Mouse (Mus musculus) T-helper 17 cell (primary cell): ENCODE results near the gene Ccnd2.

ENCODE experiments used
- in situ Hi-C, 2 experiments: fragments of 300-600 bp; cut with MboI, MseI; formaldehyde crosslinking; loops; 1 replicate in 1 of 2; 2 replicates in 1 of 2; pipeline ENCODE4 v1.15.1; 2025; ENCODE audit warnings: high pct_unique_total_duplicates in 2 of 2

The Ccnd2 gene

DNA sequence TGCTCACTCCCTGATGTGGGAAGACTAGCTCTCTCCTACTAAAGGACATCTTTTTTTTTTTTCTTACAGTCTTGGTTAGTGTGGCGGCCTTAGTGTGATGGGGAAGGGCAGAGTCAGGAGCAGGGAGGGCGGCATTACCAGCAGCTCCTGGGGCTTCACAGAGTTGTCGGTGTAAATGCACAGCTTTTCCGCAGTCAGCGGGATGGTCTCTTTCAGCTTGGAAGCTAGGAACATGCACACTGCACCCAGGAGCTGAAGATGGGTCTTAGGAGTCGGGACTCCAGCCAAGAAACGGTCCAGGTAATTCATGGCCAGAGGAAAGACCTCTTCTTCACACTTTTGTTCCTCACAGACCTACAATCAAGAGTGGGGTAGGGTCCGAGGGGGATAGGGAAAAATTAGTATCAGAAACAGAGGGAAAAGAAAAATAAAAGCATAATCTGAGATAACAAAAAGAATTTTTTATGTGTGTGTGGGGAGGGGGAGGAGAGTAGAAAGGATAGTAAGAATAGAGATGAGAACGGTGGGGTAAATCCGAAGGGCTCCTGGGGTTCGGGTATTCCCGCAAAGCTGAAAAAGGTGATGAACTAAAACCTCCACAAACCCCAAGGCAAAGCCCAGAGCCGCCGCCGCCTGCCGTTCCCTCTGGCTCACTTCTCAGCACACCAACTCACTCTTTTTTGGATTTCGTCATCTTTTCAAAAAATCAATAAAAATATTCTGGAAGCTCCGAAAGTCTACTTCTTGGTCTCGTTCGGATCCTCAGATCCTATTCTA lies 3.3 kb downstream of the Ccnd2 start:
- in situ Hi-C loops = loop anchor here (5.0 to 10.0 kb wide), 5 partner anchors 96 to 296 kb away; partner anchors contain the start of gene Parp11 (in 1 of the 2)

GRCm38 (mm10) chr6:127147665-127148064 lies 4.3 kb downstream of the Ccnd2 start:
- in situ Hi-C loops = loop anchor here (5.0 to 10.0 kb wide), 5 partner anchors 97 to 297 kb away; partner anchors contain the start of gene Parp11 (in 1 of the 2)

GRCm38 (mm10) chr6:127146322-127146947 lies 5.6 kb downstream of the Ccnd2 start:
- in situ Hi-C loops = loop anchor here (5.0 to 10.0 kb wide), 5 partner anchors 98 to 298 kb away; partner anchors contain the start of gene Parp11 (in 1 of the 2)

DNA sequence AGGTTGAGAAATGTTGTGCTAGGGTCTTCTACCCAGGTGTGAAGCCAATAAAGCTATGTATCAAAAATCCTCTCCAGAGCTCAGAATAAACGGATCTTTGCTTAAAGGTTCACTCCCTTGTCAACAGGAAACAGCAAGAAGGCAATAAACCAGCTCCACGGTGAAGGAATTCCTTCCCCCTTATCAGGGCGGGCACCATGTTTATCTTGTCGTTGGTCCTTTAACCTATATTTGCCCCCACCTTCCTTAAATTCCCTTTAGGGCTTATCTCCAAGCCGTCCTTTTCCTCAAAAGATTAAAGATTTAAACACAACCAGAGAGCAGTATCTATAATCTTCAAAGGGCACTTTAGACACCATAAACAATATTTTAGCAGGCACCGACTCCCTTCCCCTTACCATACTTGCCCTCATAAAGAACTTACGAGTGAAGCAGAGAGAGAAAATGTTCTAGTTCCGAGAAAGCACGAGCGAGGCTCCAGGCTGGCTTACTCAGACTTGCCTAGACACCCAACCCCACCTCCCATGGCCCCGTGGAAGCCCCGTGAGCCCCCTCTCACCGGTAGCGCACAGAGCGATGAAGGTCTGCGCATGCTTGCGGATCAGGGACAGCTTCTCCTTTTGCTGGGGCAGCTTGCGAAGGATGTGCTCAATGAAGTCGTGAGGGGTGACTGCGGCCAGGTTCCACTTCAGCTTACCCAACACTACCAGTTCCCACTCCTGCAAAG lies 6.4 kb downstream of the Ccnd2 start:
- in situ Hi-C loops = loop anchor here (5.0 to 10.0 kb wide), 5 partner anchors 99 to 299 kb away; partner anchors contain the start of gene Parp11 (in 1 of the 2)

- in situ Hi-C loops = loop anchor here (5.0 to 10.0 kb wide), 3 partner anchors 101 to 301 kb away; partner anchors contain the start of gene Parp11 (in 1 of the 2)
Measured at GRCm38 (mm10) chr6:127143576-127144288, 8.3 kb downstream of the Ccnd2 start.

DNA sequence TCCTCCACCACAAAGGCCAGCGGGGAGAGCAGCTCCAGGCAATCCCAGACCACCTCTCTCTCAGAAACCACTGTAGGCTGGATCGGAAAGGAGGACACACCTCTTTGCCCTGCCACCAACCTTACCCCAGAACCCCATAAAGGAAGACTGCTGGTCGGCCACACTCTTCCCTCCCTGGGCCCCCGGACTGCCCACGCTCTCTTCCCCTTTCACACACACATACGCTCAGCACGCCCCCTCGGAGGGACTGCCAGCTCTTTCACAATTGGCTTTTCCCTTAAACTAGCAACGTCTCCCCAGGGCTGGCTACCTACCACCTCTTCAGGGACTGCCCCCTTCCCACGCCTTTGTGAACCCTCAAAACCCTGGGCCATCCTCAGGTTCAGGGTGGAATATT lies 8.9 kb downstream of the Ccnd2 start:
- in situ Hi-C loops = loop anchor here (5.0 to 10.0 kb wide), 3 partner anchors 102 to 302 kb away; partner anchors contain the start of gene Parp11 (in 1 of the 2)

GRCm38 (mm10) chr6:127142154-127143123 lies 9.6 kb downstream of the Ccnd2 start:
- in situ Hi-C loops = loop anchor here (5.0 to 10.0 kb wide), 3 partner anchors 102 to 302 kb away; partner anchors contain the start of gene Parp11 (in 1 of the 2)

DNA sequence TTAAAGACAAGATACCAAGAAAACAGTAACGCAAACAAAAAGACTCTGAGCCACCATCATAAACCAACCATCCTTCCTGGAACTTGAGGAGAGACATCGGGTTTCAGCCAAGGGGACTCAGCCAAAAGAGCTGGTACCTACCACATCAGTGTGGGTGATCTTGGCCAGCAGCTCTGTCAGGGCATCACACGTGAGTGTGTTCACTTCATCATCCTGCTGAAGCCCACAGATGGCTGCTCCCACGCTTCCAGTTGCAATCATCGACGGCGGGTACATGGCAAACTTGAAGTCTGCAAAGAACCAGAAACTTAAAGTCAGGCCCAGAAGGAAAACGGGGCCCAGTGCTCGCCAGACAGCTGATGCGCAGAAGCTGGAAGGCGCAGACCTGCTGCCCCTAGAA lies 13.0 kb downstream of the Ccnd2 start:
- in situ Hi-C loops = no loop called here

GRCm38 (mm10) chr6:127133433-127134245 lies 18.4 kb downstream of the Ccnd2 start:
- in situ Hi-C loops = no loop called here

- in situ Hi-C loops = no loop called here
Measured at GRCm38 (mm10) chr6:127132719-127133118, 19.3 kb downstream of the Ccnd2 start.

- in situ Hi-C loops = no loop called here
Measured at GRCm38 (mm10) chr6:127131946-127132345, 20.0 kb downstream of the Ccnd2 start.

DNA sequence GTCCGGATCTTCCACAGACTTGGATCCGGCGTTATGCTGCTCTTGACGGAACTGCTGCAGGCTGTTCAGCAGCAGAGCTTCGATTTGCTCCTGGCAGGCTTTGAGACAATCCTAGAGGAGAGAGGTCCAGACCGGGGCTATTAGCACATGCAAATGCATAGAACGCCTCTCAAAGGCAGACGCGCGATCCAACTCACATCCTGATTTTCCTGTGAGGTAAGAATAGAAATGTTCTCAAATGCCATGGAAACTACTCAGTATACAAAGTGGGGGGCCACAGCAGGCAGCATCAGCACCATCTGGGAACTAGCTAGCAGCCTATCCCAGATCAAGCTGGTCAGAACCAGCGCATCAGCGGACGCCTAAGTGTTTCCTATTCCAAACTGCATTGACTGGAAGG lies 21.6 kb downstream of the Ccnd2 start:
- in situ Hi-C loops = no loop called here

DNA sequence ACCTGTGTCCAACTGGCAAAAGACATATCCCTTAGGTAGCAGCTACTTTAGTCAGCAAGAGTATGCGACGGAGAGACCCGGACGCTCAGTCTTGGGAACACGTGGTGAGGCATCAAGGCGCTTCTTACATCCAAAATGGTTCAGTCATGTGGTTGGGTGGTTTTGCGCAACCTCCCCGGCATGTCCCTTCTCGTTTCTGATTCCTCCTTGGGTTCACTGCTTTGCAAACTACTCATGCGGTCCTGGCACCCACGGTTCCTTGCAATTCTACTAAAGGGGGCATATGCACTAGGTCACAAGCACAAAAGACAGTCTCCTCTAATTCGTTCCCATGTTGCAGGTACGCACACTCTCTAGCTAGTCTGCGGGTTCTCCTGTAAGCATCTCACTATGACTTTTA lies 22.3 kb downstream of the Ccnd2 start:
- in situ Hi-C loops = no loop called here

GRCm38 (mm10) chr6:127123506-127123905 lies 28.5 kb downstream of the Ccnd2 start:
- in situ Hi-C loops = loop anchor here in 1 of 2 experiments (25.0 kb wide), 1 partner anchor 1264 kb away; the partner anchor contains the start of genes Gm44596, Nrip2 and Tex52

GRCm38 (mm10) chr6:127122996-127123395 lies 29.0 kb downstream of the Ccnd2 start:
- in situ Hi-C loops = loop anchor here in 1 of 2 experiments (25.0 kb wide), 1 partner anchor 1264 kb away; the partner anchor contains the start of genes Gm44596, Nrip2 and Tex52

DNA sequence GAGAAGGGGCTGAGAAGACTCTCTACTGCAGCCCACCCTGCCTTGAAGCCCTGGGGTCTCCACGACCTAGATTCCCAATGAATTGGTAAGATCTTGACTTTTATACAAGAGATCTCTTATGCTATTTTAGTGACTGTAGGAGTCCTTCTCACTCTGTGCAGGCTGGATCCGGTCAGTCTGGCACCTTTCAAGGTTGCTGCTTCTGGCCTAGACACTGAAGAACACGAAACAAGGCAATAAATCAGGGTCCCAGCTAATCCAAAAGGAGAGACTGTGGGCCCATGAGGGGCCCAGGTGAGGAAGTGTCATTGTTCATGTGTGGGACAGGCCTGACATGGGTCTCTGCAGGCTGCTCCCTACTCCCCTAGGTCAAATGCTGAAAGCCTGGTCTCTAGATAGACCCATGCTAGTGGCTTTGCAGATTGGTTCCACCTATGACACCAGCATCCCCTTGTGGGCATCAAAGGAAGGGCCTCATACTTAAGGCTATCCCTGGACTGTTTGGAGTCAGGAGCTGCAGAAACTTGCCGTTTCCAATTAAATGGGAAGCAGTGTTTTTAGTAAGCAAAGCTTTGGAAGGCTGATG lies 29.7 kb downstream of the Ccnd2 start:
- in situ Hi-C loops = loop anchor here in 1 of 2 experiments (25.0 kb wide), 1 partner anchor 1265 kb away; the partner anchor contains the start of genes Gm44596, Nrip2 and Tex52

GRCm38 (mm10) chr6:127114753-127115456 lies 37.1 kb downstream of the Ccnd2 start:
- in situ Hi-C loops = loop anchor here in 1 of 2 experiments (10.0 to 25.0 kb wide), 2 partner anchors 170 to 1272 kb away; partner anchors contain the start of genes Gm44596, Nrip2 and Tex52
